Mouse (Mus musculus): ENCODE data around the gene Polr3c. TPM values are rescaled to one million over a fixed set of nuclear protein-coding genes. Genes with fewer than 3 reads are reported as not detected.
"Not testable (repeated sequence)": the region's sequence is repeated elsewhere in the genome, so short reads cannot be mapped to it uniquely, and the experiment has no call there.

The Polr3c gene
- polyA plus RNA-seq, 1 experiment = 49.3 TPM

- H3K4me1 ChIP-seq (replicated peaks; ENCODE audit: control insufficient read depth, insufficient read depth, low read length) = peaks cover 7% of the 10 kb centered on the region
- no peak for TF ChIP-seq POLR2A (IDR thresholded peaks at IDR 0.05; ENCODE audit: control insufficient read depth, extremely low read depth, insufficient read depth, low read length, poor library complexity)
- TF ChIP-seq CTCF (IDR thresholded peaks at IDR 0.05; ENCODE audit: borderline replicate concordance, control insufficient read depth, extremely low read depth, insufficient read depth, low read length, poor library complexity) = no peak
- 89% methylated on average over 1 of the region's 1 CpGs for WGBS
Measured at GRCm38 (mm10) chr3:96693579-96693978, 33.8 kb downstream of the Polr3c start.

GRCm38 (mm10) chr3:96692506-96692905 lies 34.9 kb downstream of the Polr3c start:
- WGBS = 42% methylated on average over 3 of the region's 3 CpGs
- no peaks in the 10 kb centered on the region for H3K27me3 ChIP-seq (ENCODE audit: control insufficient read depth, insufficient read depth, low read length)
- no peak overlapping the region for H3K4me3 ChIP-seq (ENCODE audit: control insufficient read depth, insufficient read depth, low read length)
- DNase-seq = no peak
- H3K36me3 ChIP-seq (ENCODE audit: control insufficient read depth, insufficient read depth, low read length) = no peaks in the 10 kb centered on the region
- no peak overlapping the region for H3K27ac ChIP-seq (ENCODE audit: control insufficient read depth, insufficient read depth, low read length)
- H3K4me1 ChIP-seq (replicated peaks; ENCODE audit: control insufficient read depth, insufficient read depth, low read length) = peaks cover 6% of the 10 kb centered on the region
- TF ChIP-seq CTCF (IDR thresholded peaks at IDR 0.05; ENCODE audit: borderline replicate concordance, control insufficient read depth, extremely low read depth, insufficient read depth, low read length, poor library complexity) (no peak), POLR2A (IDR thresholded peaks at IDR 0.05; ENCODE audit: control insufficient read depth, extremely low read depth, insufficient read depth, low read length, poor library complexity) (no peak)

More at GRCm38 (mm10) chr3:96693579-96693978, 33.8 kb downstream of the Polr3c start:
- Histone ChIP-seq H3K27me3 (ENCODE audit: control insufficient read depth, insufficient read depth, low read length) (no peaks in the 10 kb centered on the region), H3K4me3 (ENCODE audit: control insufficient read depth, insufficient read depth, low read length) (no peak overlapping the region), H3K27ac (ENCODE audit: control insufficient read depth, insufficient read depth, low read length) (no peak overlapping the region), H3K36me3 (ENCODE audit: control insufficient read depth, insufficient read depth, low read length) (no peaks in the 10 kb centered on the region)
- DNase-seq = no peak

- WGBS = 74% methylated on average over 3 of the region's 3 CpGs
- Histone ChIP-seq H3K36me3 (ENCODE audit: control insufficient read depth, insufficient read depth, low read length) (no peaks in the 10 kb centered on the region), H3K4me1 (replicated peaks; ENCODE audit: control insufficient read depth, insufficient read depth, low read length) (no peaks in the 10 kb centered on the region), H3K27me3 (ENCODE audit: control insufficient read depth, insufficient read depth, low read length) (0 out of 2 replicates have a peak, but pooled peaks cover 2% of the 10 kb centered on the region), H3K4me3 (ENCODE audit: control insufficient read depth, insufficient read depth, low read length) (no peak overlapping the region), H3K27ac (ENCODE audit: control insufficient read depth, insufficient read depth, low read length) (no peak overlapping the region)
- DNase-seq = no peak
- TF ChIP-seq POLR2A (IDR thresholded peaks at IDR 0.05; ENCODE audit: control insufficient read depth, extremely low read depth, insufficient read depth, low read length, poor library complexity) (no peak), CTCF (IDR thresholded peaks at IDR 0.05; ENCODE audit: borderline replicate concordance, control insufficient read depth, extremely low read depth, insufficient read depth, low read length, poor library complexity) (no peak)
Measured at GRCm38 (mm10) chr3:96690298-96690697, 37.1 kb downstream of the Polr3c start.

GRCm38 (mm10) chr3:96688854-96689253 lies 38.6 kb downstream of the Polr3c start:
- no peak for DNase-seq
- TF ChIP-seq CTCF (IDR thresholded peaks at IDR 0.05; ENCODE audit: borderline replicate concordance, control insufficient read depth, extremely low read depth, insufficient read depth, low read length, poor library complexity) = no peak
- TF ChIP-seq POLR2A (IDR thresholded peaks at IDR 0.05; ENCODE audit: control insufficient read depth, extremely low read depth, insufficient read depth, low read length, poor library complexity) = no peak
- Histone ChIP-seq H3K36me3 (ENCODE audit: control insufficient read depth, insufficient read depth, low read length) (no peaks in the 10 kb centered on the region), H3K27ac (ENCODE audit: control insufficient read depth, insufficient read depth, low read length) (no peak overlapping the region), H3K4me3 (ENCODE audit: control insufficient read depth, insufficient read depth, low read length) (no peak overlapping the region), H3K27me3 (ENCODE audit: control insufficient read depth, insufficient read depth, low read length) (peaks cover 4% of the 10 kb centered on the region; the same call in 1 of the 2 replicates), H3K4me1 (replicated peaks; ENCODE audit: control insufficient read depth, insufficient read depth, low read length) (no peaks in the 10 kb centered on the region)
- 16% methylated on average over 11 of the region's 11 CpGs for WGBS

GRCm38 (mm10) chr3:96686057-96686456 lies 41.4 kb downstream of the Polr3c start:
- not testable (repeated sequence) for DNase-seq; H3K4me3 ChIP-seq (ENCODE audit: control insufficient read depth, insufficient read depth, low read length); H3K27me3 ChIP-seq (ENCODE audit: control insufficient read depth, insufficient read depth, low read length); H3K36me3 ChIP-seq (ENCODE audit: control insufficient read depth, insufficient read depth, low read length); H3K27ac ChIP-seq (ENCODE audit: control insufficient read depth, insufficient read depth, low read length); H3K4me1 ChIP-seq (replicated peaks; ENCODE audit: control insufficient read depth, insufficient read depth, low read length)
- 97% methylated on average over 5 of the region's 5 CpGs for WGBS

GRCm38 (mm10) chr3:96684822-96685156 lies 42.6 kb downstream of the Polr3c start:
- H3K36me3 ChIP-seq (ENCODE audit: control insufficient read depth, insufficient read depth, low read length) = no peaks in the 10 kb centered on the region
- H3K4me1 ChIP-seq (replicated peaks; ENCODE audit: control insufficient read depth, insufficient read depth, low read length) = no peaks in the 10 kb centered on the region
- WGBS = 30% methylated on average over 28 of the region's 28 CpGs
- TF ChIP-seq POLR2A (IDR thresholded peaks at IDR 0.05; ENCODE audit: control insufficient read depth, extremely low read depth, insufficient read depth, low read length, poor library complexity) (no peak), CTCF (IDR thresholded peaks at IDR 0.05; ENCODE audit: borderline replicate concordance, control insufficient read depth, extremely low read depth, insufficient read depth, low read length, poor library complexity) (no peak)
- DNase-seq = no peak
- no peak overlapping the region for H3K27ac ChIP-seq (ENCODE audit: control insufficient read depth, insufficient read depth, low read length)
- H3K27me3 ChIP-seq (ENCODE audit: control insufficient read depth, insufficient read depth, low read length) = peaks cover 4% of the 10 kb centered on the region; the same call in 1 of the 2 replicates
- H3K4me3 ChIP-seq (ENCODE audit: control insufficient read depth, insufficient read depth, low read length) = 0 out of 2 replicates have a peak overlapping the region, but pooled peaks have one; percentile 9

GRCm38 (mm10) chr3:96684151-96684821 lies 43.1 kb downstream of the Polr3c start:
- TF ChIP-seq CTCF (IDR thresholded peaks at IDR 0.05; ENCODE audit: borderline replicate concordance, control insufficient read depth, extremely low read depth, insufficient read depth, low read length, poor library complexity) = no peak
- no peak for TF ChIP-seq POLR2A (IDR thresholded peaks at IDR 0.05; ENCODE audit: control insufficient read depth, extremely low read depth, insufficient read depth, low read length, poor library complexity)
- 72% methylated on average over 17 of the region's 17 CpGs for WGBS
- no peak for DNase-seq
- Histone ChIP-seq H3K36me3 (ENCODE audit: control insufficient read depth, insufficient read depth, low read length) (no peaks in the 10 kb centered on the region), H3K4me3 (ENCODE audit: control insufficient read depth, insufficient read depth, low read length) (no peak overlapping the region), H3K27ac (ENCODE audit: control insufficient read depth, insufficient read depth, low read length) (no peak overlapping the region), H3K27me3 (ENCODE audit: control insufficient read depth, insufficient read depth, low read length) (peaks cover 4% of the 10 kb centered on the region; the same call in 1 of the 2 replicates), H3K4me1 (replicated peaks; ENCODE audit: control insufficient read depth, insufficient read depth, low read length) (no peaks in the 10 kb centered on the region)
